Mouse (Mus musculus): Measurements from ENCODE around the gene Mef2c.

Gene Mef2c

GRCm38 (mm10) chr13:83524159-83524901, 20.5 kb downstream of the Mef2c start:
- DNase-seq (ENCODE audit: low spot score): peak; percentile 28

GRCm38 (mm10) chr13:83524902-83525715, 21.3 kb downstream of the Mef2c start:
- no peak for DNase-seq (ENCODE audit: low spot score)

- DNase-seq (ENCODE audit: low spot score): no peak
Measured at GRCm38 (mm10) chr13:83525716-83526005, 21.8 kb downstream of the Mef2c start.

GRCm38 (mm10) chr13:83526066-83526465, 22.2 kb downstream of the Mef2c start:
- no peak for DNase-seq (ENCODE audit: low spot score)

- DNase-seq (ENCODE audit: low spot score): no peak
Measured at GRCm38 (mm10) chr13:83527921-83528320, 24.1 kb downstream of the Mef2c start.

- DNase-seq (ENCODE audit: low spot score): no peak
Measured at GRCm38 (mm10) chr13:83529729-83530314, 26.0 kb downstream of the Mef2c start.

- no peak for DNase-seq (ENCODE audit: low spot score)
Measured at GRCm38 (mm10) chr13:83530889-83531288, 27.1 kb downstream of the Mef2c start.

- no peak for DNase-seq (ENCODE audit: low spot score)
Measured at GRCm38 (mm10) chr13:83531968-83532591, 28.2 kb downstream of the Mef2c start.

GRCm38 (mm10) chr13:83536361-83536760, 32.5 kb downstream of the Mef2c start:
- DNase-seq (ENCODE audit: low spot score): no peak

- DNase-seq (ENCODE audit: low spot score): no peak
Measured at GRCm38 (mm10) chr13:83537163-83537562, 33.3 kb downstream of the Mef2c start.

GRCm38 (mm10) chr13:83539921-83540320, 36.1 kb downstream of the Mef2c start:
- DNase-seq (ENCODE audit: low spot score): no peak

- DNase-seq (ENCODE audit: low spot score): no peak
Measured at GRCm38 (mm10) chr13:83542666-83543065, 38.8 kb downstream of the Mef2c start.

GRCm38 (mm10) chr13:83544707-83545106, 40.9 kb downstream of the Mef2c start:
- no peak for DNase-seq (ENCODE audit: low spot score)

- no peak for DNase-seq (ENCODE audit: low spot score)
Measured at GRCm38 (mm10) chr13:83546876-83547275, 43.0 kb downstream of the Mef2c start.

- no peak for DNase-seq (ENCODE audit: low spot score)
Measured at GRCm38 (mm10) chr13:83551259-83551658, 47.4 kb downstream of the Mef2c start.

- DNase-seq (ENCODE audit: low spot score): no peak
Measured at GRCm38 (mm10) chr13:83552051-83552450, 48.2 kb downstream of the Mef2c start.

GRCm38 (mm10) chr13:83563261-83563660, 59.4 kb downstream of the Mef2c start:
- no peak for DNase-seq (ENCODE audit: low spot score)

- no peak for DNase-seq (ENCODE audit: low spot score)
Measured at GRCm38 (mm10) chr13:83565732-83566131, 61.9 kb downstream of the Mef2c start.

- no peak for DNase-seq (ENCODE audit: low spot score)
Measured at GRCm38 (mm10) chr13:83566180-83566579, 62.3 kb downstream of the Mef2c start.

GRCm38 (mm10) chr13:83566834-83567534, 63.1 kb downstream of the Mef2c start:
- DNase-seq (ENCODE audit: low spot score): no peak

GRCm38 (mm10) chr13:83567681-83568080, 63.8 kb downstream of the Mef2c start:
- DNase-seq (ENCODE audit: low spot score): no peak

GRCm38 (mm10) chr13:83568759-83569256, 65.0 kb downstream of the Mef2c start:
- DNase-seq (ENCODE audit: low spot score): no peak
